Mouse (Mus musculus): ENCODE data around the gene Nfkbia.
A peak's percentile ranks its signal among the peaks of the same experiment; 100 is the strongest.

DNA sequence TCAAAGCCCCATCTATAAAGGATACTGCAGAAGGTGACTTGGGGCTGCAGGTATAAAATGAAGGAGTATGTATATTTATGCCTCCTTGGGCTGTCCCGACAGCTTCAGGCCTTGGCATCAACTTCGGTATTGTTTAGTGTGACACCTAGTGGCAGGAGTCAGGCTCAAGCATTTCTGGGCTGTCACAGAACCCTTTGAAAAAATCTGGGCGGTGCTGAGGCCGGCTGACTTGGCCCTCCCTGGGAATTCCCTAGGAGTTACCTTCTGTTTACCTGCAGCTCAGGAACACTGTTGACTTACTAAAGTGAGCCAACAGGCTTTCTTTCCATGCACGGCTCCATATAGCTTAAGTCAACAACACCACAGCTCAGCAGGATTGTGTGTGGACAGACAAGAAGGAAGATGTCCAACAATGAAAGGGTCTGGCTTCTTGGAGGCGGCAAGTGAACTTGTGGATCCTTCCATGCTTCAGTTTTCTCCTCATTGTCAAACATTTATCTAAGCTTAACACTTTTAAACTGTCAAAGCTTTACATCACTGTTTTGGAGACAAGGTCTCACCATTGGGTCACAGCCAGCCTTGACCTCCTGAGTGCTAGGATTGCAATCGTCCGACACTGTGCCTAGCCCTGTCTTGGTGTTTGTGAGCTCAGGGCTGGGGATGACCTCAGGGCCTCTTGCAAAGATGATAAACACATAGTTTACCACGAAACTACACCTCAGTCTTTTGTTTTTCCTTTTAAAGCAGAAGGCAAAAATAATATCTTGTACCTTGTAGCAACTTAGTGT lies 2.9 kb upstream of the Nfkbia start:
- TF ChIP-seq POLR2A (IDR thresholded peaks at IDR 0.05; ENCODE audit: borderline replicate concordance, low read depth, low read length) (no peak), CTCF (IDR thresholded peaks at IDR 0.05; ENCODE audit: low read depth, low read length) (peak; percentile 54)

All from bone marrow macrophage, adult 2 months (primary cell).